Mouse (Mus musculus) MEL (cell line): Measurements from ENCODE around the gene Commd7. TPM values are rescaled to one million over a fixed set of nuclear protein-coding genes. Genes with fewer than 3 reads are reported as not detected.

ENCODE experiments used
- DNase-seq: peaks from one replicate; pipeline ENCODE4 v3.0.0; 2011; ENCODE audit warnings: low read depth, low spot score
- H3K27ac ChIP-seq: 2 replicates; pipeline ENCODE4 v1.5.1; 2012; ENCODE audit warnings: low read depth, mild to moderate bottlenecking, control low read depth, low read length, moderate library complexity; ENCODE audit not compliant: control insufficient read depth
- H3K27me3 ChIP-seq, 2 experiments: fragments of 150-350 bp in 1 of 2; sonication (generic) in 1 of 2; 2 replicates each; pipeline ENCODE4 v1.6.1; 2012; ENCODE audit warnings: low read length in 2 of 2, mild to moderate bottlenecking in 2 of 2, improper control_type of control experiment in 1 of 2, moderate library complexity in 1 of 2; ENCODE audit not compliant: insufficient read depth in 2 of 2, control insufficient read depth in 1 of 2
- H3K36me3 ChIP-seq, 2 experiments: 2 replicates each; pipeline ENCODE4 v1.6.1; 2012 to 2014; ENCODE audit warnings: low read length in 2 of 2, improper control_type of control experiment in 1 of 2, inconsistent platforms in 1 of 2, mild to moderate bottlenecking in 1 of 2; ENCODE audit not compliant: insufficient read depth in 2 of 2, control insufficient read depth in 1 of 2
- H3K4me1 ChIP-seq, 2 experiments: fragments of 150-350 bp in 1 of 2; sonication (generic) in 1 of 2; 2 replicates each; pipeline ENCODE4 v1.6.1; 2012; ENCODE audit warnings: low read length in 2 of 2, improper control_type of control experiment in 1 of 2, mild to moderate bottlenecking in 1 of 2; ENCODE audit not compliant: insufficient read depth in 2 of 2, control insufficient read depth in 1 of 2
- H3K4me3 ChIP-seq, 2 experiments: fragments of 150-350 bp in 1 of 2; sonication (generic) in 1 of 2; 2 replicates each; pipeline ENCODE4 v1.5.1; 2012; ENCODE audit warnings: low read depth in 2 of 2, low read length in 2 of 2, mild to moderate bottlenecking in 2 of 2, moderate library complexity in 2 of 2, control low read depth in 1 of 2, improper control_type of control experiment in 1 of 2; ENCODE audit not compliant: control insufficient read depth in 1 of 2, insufficient read depth in 1 of 2
- H3K79me2 ChIP-seq: 2 replicates; pipeline ENCODE4 v1.6.1; 2012; ENCODE audit warnings: mild to moderate bottlenecking, low read length, moderate library complexity; ENCODE audit not compliant: control insufficient read depth, poor library complexity, insufficient read depth
- H3K9ac ChIP-seq: 2 replicates; pipeline ENCODE4 v1.6.1; 2012; ENCODE audit warnings: low read depth, mild to moderate bottlenecking, control low read depth, low read length, moderate library complexity; ENCODE audit not compliant: control insufficient read depth, poor library complexity, severe bottlenecking
- H3K9me3 ChIP-seq: fragments of 150-350 bp; sonication (generic); replicated peaks from 2 replicates; pipeline ENCODE4 v1.6.1; 2012; ENCODE audit warnings: mild to moderate bottlenecking, low read length, improper control_type of control experiment, moderate library complexity; ENCODE audit not compliant: insufficient read depth
- CHD1 ChIP-seq: IDR thresholded peaks from 2 replicates; pipeline ENCODE4 v1.6.1; 2012; ENCODE audit warnings: low read depth, mild to moderate bottlenecking, inconsistent platforms, low read length, improper control_type of control experiment
- CHD2 ChIP-seq: IDR thresholded peaks from 2 replicates; pipeline ENCODE4 v1.6.1; 2011; ENCODE audit warnings: low read length, improper control_type of control experiment
- E2F4 ChIP-seq: IDR thresholded peaks from 2 replicates; pipeline ENCODE4 v1.6.1; 2011; ENCODE audit warnings: low read depth, low read length, improper control_type of control experiment, borderline replicate concordance
- HCFC1 ChIP-seq: IDR thresholded peaks from 2 replicates; pipeline ENCODE4 v1.6.1; 2012; ENCODE audit warnings: low read depth, mild to moderate bottlenecking, inconsistent platforms, low read length, improper control_type of control experiment, moderate library complexity
- KAT2A ChIP-seq: conservative IDR thresholded peaks from 2 replicates; pipeline ENCODE4 v1.6.1; 2012; ENCODE audit warnings: low read depth, low read length, improper control_type of control experiment, inconsistent platforms
- MAFK ChIP-seq: IDR thresholded peaks from 2 replicates; pipeline ENCODE4 v1.6.1; 2011; ENCODE audit warnings: low read depth, mild to moderate bottlenecking, low read length, improper control_type of control experiment, borderline replicate concordance
- MAX ChIP-seq: IDR thresholded peaks from 2 replicates; pipeline ENCODE4 v1.6.1; 2011; ENCODE audit warnings: low read length, improper control_type of control experiment
- MAZ ChIP-seq: IDR thresholded peaks from 2 replicates; pipeline ENCODE4 v1.6.1; 2012; ENCODE audit warnings: low read depth, mild to moderate bottlenecking, inconsistent platforms, low read length, improper control_type of control experiment
- MEF2A ChIP-seq: IDR thresholded peaks from 2 replicates; pipeline ENCODE4 v1.6.1; 2014; ENCODE audit warnings: low read depth, mild to moderate bottlenecking, inconsistent platforms, low read length, improper control_type of control experiment; ENCODE audit not compliant: poor library complexity, insufficient replicate concordance, severe bottlenecking; ENCODE audit errors: extremely low read depth
- MXI1 ChIP-seq: IDR thresholded peaks from 2 replicates; pipeline ENCODE4 v1.6.1; 2011; ENCODE audit warnings: mild to moderate bottlenecking, low read depth, low read length, improper control_type of control experiment
- NRF1 ChIP-seq: IDR thresholded peaks from 2 replicates; pipeline ENCODE4 v1.6.1; 2014; ENCODE audit warnings: low read depth, mild to moderate bottlenecking, inconsistent platforms, low read length, improper control_type of control experiment, moderate library complexity; ENCODE audit not compliant: poor library complexity, insufficient read depth, severe bottlenecking
- POLR2A ChIP-seq, 2 experiments: IDR thresholded peaks; 2 replicates each; pipeline ENCODE4 v1.6.1; 2011 to 2012; ENCODE audit warnings: low read length in 2 of 2, mild to moderate bottlenecking in 2 of 2, control low read depth in 1 of 2, improper control_type of control experiment in 1 of 2, low read depth in 1 of 2, moderate library complexity in 1 of 2; ENCODE audit not compliant: control insufficient read depth in 1 of 2, insufficient read depth in 1 of 2, poor library complexity in 1 of 2
- POLR2AphosphoS2 ChIP-seq: IDR thresholded peaks from 2 replicates; pipeline ENCODE4 v1.6.1; 2011; ENCODE audit warnings: low read length, improper control_type of control experiment
- RAD21 ChIP-seq: IDR thresholded peaks from 2 replicates; pipeline ENCODE4 v1.6.1; 2011; ENCODE audit warnings: mild to moderate bottlenecking, low read depth, low read length, improper control_type of control experiment
- RCOR1 ChIP-seq: IDR thresholded peaks from 2 replicates; pipeline ENCODE4 v1.6.1; 2012; ENCODE audit warnings: low read depth, mild to moderate bottlenecking, inconsistent platforms, low read length, improper control_type of control experiment
- SIN3A ChIP-seq: IDR thresholded peaks from 2 replicates; pipeline ENCODE4 v1.6.1; 2012; ENCODE audit warnings: low read length, improper control_type of control experiment, inconsistent platforms
- SMC3 ChIP-seq: IDR thresholded peaks from 2 replicates; pipeline ENCODE4 v1.6.1; 2011; ENCODE audit warnings: low read depth, low read length, improper control_type of control experiment
- TAL1 ChIP-seq: IDR thresholded peaks from 2 replicates; pipeline ENCODE4 v1.6.1; 2012; ENCODE audit warnings: mild to moderate bottlenecking, inconsistent platforms, low read length, moderate library complexity, mixed read lengths
- TBP ChIP-seq: IDR thresholded peaks from 2 replicates; pipeline ENCODE4 v1.8.0; 2011; ENCODE audit warnings: low read depth, low read length, improper control_type of control experiment
- TCF12 ChIP-seq: IDR thresholded peaks from 2 replicates; pipeline ENCODE4 v1.6.1; 2014; ENCODE audit warnings: low read depth, mild to moderate bottlenecking, inconsistent platforms, low read length, improper control_type of control experiment, moderate library complexity
- USF1 ChIP-seq: IDR thresholded peaks from 2 replicates; pipeline ENCODE4 v1.6.1; 2014; ENCODE audit warnings: low read depth, mild to moderate bottlenecking, inconsistent platforms, low read length, improper control_type of control experiment, moderate library complexity
- USF2 ChIP-seq, 2 experiments: IDR thresholded peaks; 2 replicates each; pipeline ENCODE4 v1.6.1; 2011 to 2012; ENCODE audit warnings: improper control_type of control experiment in 2 of 2, low read length in 2 of 2, borderline replicate concordance in 1 of 2, inconsistent platforms in 1 of 2, low read depth in 1 of 2, mild to moderate bottlenecking in 1 of 2; ENCODE audit not compliant: insufficient read depth in 1 of 2
- ZKSCAN1 ChIP-seq: IDR thresholded peaks from 2 replicates; pipeline ENCODE4 v1.6.1; 2012; ENCODE audit warnings: low read depth, mild to moderate bottlenecking, inconsistent platforms, low read length, improper control_type of control experiment, moderate library complexity
- ZMIZ1 ChIP-seq: IDR thresholded peaks from 2 replicates; pipeline ENCODE4 v1.6.1; 2012; ENCODE audit warnings: low read depth, mild to moderate bottlenecking, inconsistent platforms, low read length, improper control_type of control experiment, moderate library complexity
- ZNF384 ChIP-seq: IDR thresholded peaks from 2 replicates; pipeline ENCODE4 v1.6.1; 2012; ENCODE audit warnings: low read depth, mild to moderate bottlenecking, inconsistent platforms, low read length, improper control_type of control experiment
- polyA plus RNA-seq, 2 experiments: library from polyadenylated mRNA; stranded (reverse) in 1 of 2; unstranded in 1 of 2; fragments of >175 nt in 1 of 2; fragments of >200 nt in 1 of 2; gene quantifications; 2 replicates each; pipeline versions ENCODE4 v1.2.1 to v1.2.4; 2012; ENCODE audit warnings: low replicate concordance in 2 of 2, low read depth in 1 of 2; ENCODE audit not compliant: insufficient read length in 2 of 2, insufficient read depth in 1 of 2, missing spikeins in 1 of 2
- total RNA-seq: library from RNA; depleted of rRNA; stranded (reverse); fragments of 300-350 nt; gene quantifications from 2 replicates; pipeline ENCODE4 v1.2.3, GENCODE M21; 2012

The Commd7 gene
- total and polyA plus RNA-seq, 3 experiments, result 25.5 to 36.1 TPM; not detected in 1

GRCm38 (mm10) chr2:153616893-153617292, 15.7 kb downstream of the Commd7 start:
- no peak for DNase-seq
- no peaks in the 10 kb centered on the region for H3K79me2 ChIP-seq
- no peaks in the 10 kb centered on the region for H3K36me3 ChIP-seq
- H3K4me3 ChIP-seq, result no peak overlapping the region
- no peaks in the 10 kb centered on the region for H3K4me1 ChIP-seq
- no peak overlapping the region for H3K9ac ChIP-seq
- TF ChIP-seq SMC3, result no peak
- no peak for TF ChIP-seq E2F4
- TF ChIP-seq CHD1, result no peak
- no peak for TF ChIP-seq MAFK
- no peak for TF ChIP-seq MAZ
- TF ChIP-seq RAD21, result no peak
- TF ChIP-seq ZKSCAN1, result no peak
- TF ChIP-seq MXI1, result no peak
- TF ChIP-seq NRF1, result no peak
- TF ChIP-seq POLR2A (IDR thresholded peaks at IDR 0.05; ENCODE audit: control insufficient read depth in 1 of 2, insufficient read depth in 1 of 2, low read depth in 1 of 2, low read length in 2 of 2, poor library complexity in 1 of 2), result no peak
- no peak for TF ChIP-seq TCF12
- TF ChIP-seq TBP, result no peak
- no peak for TF ChIP-seq POLR2AphosphoS2
- no peak for TF ChIP-seq ZMIZ1
- no peak for TF ChIP-seq RCOR1
- TF ChIP-seq TAL1, result no peak
- no peaks in the 10 kb centered on the region for H3K27me3 ChIP-seq
- H3K27ac ChIP-seq, result no peak overlapping the region
- no peaks in the 10 kb centered on the region for H3K9me3 ChIP-seq

GRCm38 (mm10) chr2:153612594-153613281, 19.8 kb downstream of the Commd7 start:
- Histone ChIP-seq H3K4me1 (peaks cover 13 to 26% of the 10 kb centered on the region in 2 experiments), H3K79me2 (no peaks in the 10 kb centered on the region), H3K27ac (no peak overlapping the region), H3K4me3 (no peak overlapping the region), H3K27me3 (no peaks in the 10 kb centered on the region), H3K9ac (no peak overlapping the region), H3K9me3 (no peaks in the 10 kb centered on the region), H3K36me3 (peaks cover 0 to 22% of the 10 kb centered on the region in 2 experiments; a peak in 2 of 4 replicates)
- TF ChIP-seq MAFK (no peak), MXI1 (no peak), USF1 (no peak), MEF2A (no peak), KAT2A (no peak), SIN3A (no peak), NRF1 (no peak), HCFC1 (no peak), TBP (no peak), RCOR1 (no peak), USF2 (IDR thresholded peaks at IDR 0.05; ENCODE audit: borderline replicate concordance in 1 of 2, insufficient read depth in 1 of 2, low read depth in 1 of 2, low read length in 2 of 2) (no peak), MAX (no peak), MAZ (no peak), ZNF384 (no peak), ZMIZ1 (no peak), CHD2 (no peak), TAL1 (no peak)
- no peak for DNase-seq
